Mouse (Mus musculus): ENCODE data around the gene Pakap. TPM values are rescaled to one million over a fixed set of nuclear protein-coding genes. Genes with fewer than 3 reads are reported as not detected.

The Pakap gene
- polyA plus RNA-seq, 1 experiment from 2014 or later: 1.4 TPM

DNA sequence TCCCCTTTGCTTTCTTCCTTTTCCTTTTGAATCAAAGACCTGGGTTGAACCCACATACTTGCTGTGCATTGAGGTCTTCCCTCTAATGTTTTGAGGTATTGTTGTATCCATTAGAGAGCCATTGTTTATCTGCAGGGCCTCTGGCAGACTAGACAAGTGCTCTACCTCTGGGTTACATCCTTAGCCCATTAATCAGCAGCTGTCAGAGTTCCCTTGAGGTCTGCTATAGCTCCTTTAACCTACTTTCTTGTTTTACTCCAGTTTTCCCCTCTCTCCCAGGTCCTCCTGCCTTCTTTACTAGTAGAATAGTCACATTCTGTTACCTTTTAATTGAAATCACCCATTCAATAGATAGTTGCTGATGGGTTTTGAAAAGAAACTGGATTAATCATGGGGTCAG lies 221.1 kb downstream of the Pakap start:
- ATAC-seq (ENCODE audit: insufficient read depth): no peak
- H3K4me1 ChIP-seq (replicated peaks): peaks cover 6% of the 10 kb centered on the region
- no peak overlapping the region for H3K9ac ChIP-seq
- no peak overlapping the region for H3K27ac ChIP-seq (replicated peaks)
- H3K4me2 ChIP-seq: no peak overlapping the region
- H3K36me3 ChIP-seq (replicated peaks): no peaks in the 10 kb centered on the region
- H3K4me3 ChIP-seq (replicated peaks): no peak overlapping the region
- no peaks in the 10 kb centered on the region for H3K9me3 ChIP-seq (replicated peaks)
- peaks cover 12% of the 10 kb centered on the region; the same call in 1 of the 2 replicates for H3K27me3 ChIP-seq

- peak overlapping the region; percentile 37 for H3K4me2 ChIP-seq
- H3K4me3 ChIP-seq (replicated peaks): no peak overlapping the region
- no peaks in the 10 kb centered on the region for H3K27me3 ChIP-seq
- H3K9me3 ChIP-seq (replicated peaks): no peaks in the 10 kb centered on the region
- WGBS (ENCODE audit: insufficient replicate concordance): 16% methylated on average over 8 of the region's 8 CpGs
- peak overlapping the region; percentile 61 for H3K27ac ChIP-seq (replicated peaks)
- peak; percentile 76 for ATAC-seq (ENCODE audit: insufficient read depth)
- no peaks in the 10 kb centered on the region for H3K36me3 ChIP-seq (replicated peaks)
- H3K4me1 ChIP-seq (replicated peaks): peaks cover 33% of the 10 kb centered on the region
- H3K9ac ChIP-seq: no peak overlapping the region
Measured at GRCm38 (mm10) chr4:57793989-57794388, 226.0 kb downstream of the Pakap start.

DNA sequence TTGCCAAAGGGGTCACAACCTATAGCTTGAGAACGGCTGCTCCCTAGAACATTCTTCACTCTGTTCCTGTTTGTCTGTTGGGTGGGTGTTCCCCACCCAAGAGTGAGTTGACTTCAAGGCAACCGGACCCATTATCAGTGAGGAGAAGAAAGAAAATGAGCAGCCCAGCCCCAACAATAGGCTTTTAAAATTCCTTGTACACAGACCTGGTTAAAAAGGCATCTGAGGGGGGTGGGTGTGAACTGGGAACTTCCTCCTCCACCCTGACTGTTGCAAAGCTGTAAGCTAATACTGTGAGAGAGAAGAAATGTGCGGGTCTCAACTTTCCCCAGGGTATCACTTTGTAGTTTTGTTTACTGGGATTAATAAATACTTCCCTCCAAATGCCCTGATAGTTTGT lies 226.6 kb downstream of the Pakap start:
- 17% methylated on average over 3 of the region's 3 CpGs for WGBS (ENCODE audit: insufficient replicate concordance)
- ATAC-seq (ENCODE audit: insufficient read depth): no peak
- H3K27ac ChIP-seq (replicated peaks): no peak overlapping the region

DNA sequence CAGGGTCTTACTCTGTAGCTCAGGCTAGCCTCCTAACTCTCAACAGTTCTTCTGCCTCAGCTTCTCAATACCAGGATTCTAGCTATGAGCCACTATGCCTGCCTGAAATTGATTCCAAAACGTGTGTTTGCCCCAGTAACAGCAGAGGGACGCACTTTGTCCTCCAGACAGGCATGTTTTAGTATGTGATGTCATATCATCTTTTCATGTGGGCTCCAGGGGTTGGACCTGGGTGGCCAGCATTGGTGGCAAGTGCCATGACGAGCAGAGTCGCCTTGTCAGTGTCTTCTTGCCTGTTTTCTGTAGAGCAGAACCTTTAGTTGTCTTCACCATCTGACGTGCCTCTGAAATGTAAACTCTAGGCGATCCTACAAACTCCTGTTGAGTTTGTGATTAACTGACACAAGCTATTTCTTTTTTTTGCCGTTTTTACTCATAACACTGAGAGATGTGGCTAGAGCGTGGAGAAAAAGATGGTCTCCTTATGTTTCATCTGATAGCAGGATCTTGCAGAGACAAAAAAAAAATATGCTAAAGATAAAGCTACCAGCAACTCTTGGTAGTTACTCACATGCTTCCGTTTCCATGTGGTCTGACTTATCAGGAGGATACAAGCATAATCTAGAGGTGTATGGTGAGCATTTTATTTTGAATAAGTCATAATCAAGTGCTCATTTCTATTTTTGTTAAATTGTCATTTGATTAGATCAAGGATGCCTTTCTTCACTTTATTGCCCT lies 229.7 kb downstream of the Pakap start:
- peak; percentile 44 for ATAC-seq (ENCODE audit: insufficient read depth)
- H3K4me2 ChIP-seq: peak overlapping the region; percentile 51
- no peaks in the 10 kb centered on the region for H3K9me3 ChIP-seq (replicated peaks)
- H3K36me3 ChIP-seq (replicated peaks): no peaks in the 10 kb centered on the region
- H3K9ac ChIP-seq: no peak overlapping the region
- H3K27me3 ChIP-seq: no peaks in the 10 kb centered on the region
- H3K27ac ChIP-seq (replicated peaks): peak overlapping the region; percentile 59
- peaks cover 38% of the 10 kb centered on the region for H3K4me1 ChIP-seq (replicated peaks)
- no peak overlapping the region for H3K4me3 ChIP-seq (replicated peaks)
- 18% methylated on average over 9 of the region's 9 CpGs for WGBS (ENCODE audit: insufficient replicate concordance)

More for the DNA sequence above, 226.6 kb downstream of the Pakap start:
- H3K36me3 ChIP-seq (replicated peaks): no peaks in the 10 kb centered on the region
- no peak overlapping the region for H3K4me3 ChIP-seq (replicated peaks)
- H3K27me3 ChIP-seq: no peaks in the 10 kb centered on the region
- H3K4me1 ChIP-seq (replicated peaks): peaks cover 38% of the 10 kb centered on the region
- no peaks in the 10 kb centered on the region for H3K9me3 ChIP-seq (replicated peaks)
- no peak overlapping the region for H3K9ac ChIP-seq
- no peak overlapping the region for H3K4me2 ChIP-seq

GRCm38 (mm10) chr4:57798286-57799018 lies 230.5 kb downstream of the Pakap start:
- peaks cover 38% of the 10 kb centered on the region for H3K4me1 ChIP-seq (replicated peaks)
- H3K27me3 ChIP-seq: no peaks in the 10 kb centered on the region
- H3K9ac ChIP-seq: no peak overlapping the region
- H3K27ac ChIP-seq (replicated peaks): peak overlapping the region; percentile 59
- no peaks in the 10 kb centered on the region for H3K9me3 ChIP-seq (replicated peaks)
- peak; percentile 36 for ATAC-seq (ENCODE audit: insufficient read depth)
- no peaks in the 10 kb centered on the region for H3K36me3 ChIP-seq (replicated peaks)
- WGBS (ENCODE audit: insufficient replicate concordance): 14% methylated on average over 10 of the region's 10 CpGs
- no peak overlapping the region for H3K4me3 ChIP-seq (replicated peaks)
- peak overlapping the region; percentile 51 for H3K4me2 ChIP-seq

DNA sequence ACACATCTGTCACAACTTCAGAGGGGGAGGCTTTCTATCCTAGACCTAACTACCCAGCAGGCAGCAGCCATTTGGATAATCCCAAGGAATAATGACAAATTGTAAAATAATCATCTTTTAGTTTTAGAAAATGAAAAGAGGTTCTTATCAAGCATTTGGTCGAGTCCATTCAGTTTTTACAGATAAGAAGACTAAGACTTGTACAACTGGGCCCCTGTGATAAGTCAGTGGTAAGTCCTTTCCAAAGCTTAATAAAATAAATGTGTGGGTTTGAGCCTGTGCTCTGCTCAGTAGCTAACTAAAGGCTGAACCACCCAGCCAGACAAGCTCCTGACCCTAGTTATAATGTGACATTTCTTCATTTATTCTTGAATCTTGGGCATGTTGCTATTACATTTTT lies 231.3 kb downstream of the Pakap start:
- no peaks in the 10 kb centered on the region for H3K9me3 ChIP-seq (replicated peaks)
- 9% methylated on average over 1 of the region's 1 CpGs for WGBS (ENCODE audit: insufficient replicate concordance)
- ATAC-seq (ENCODE audit: insufficient read depth): peak; percentile 53; the same call in 1 of the 2 replicates
- H3K27ac ChIP-seq (replicated peaks): peak overlapping the region; percentile 59; the same call in 1 of the 2 replicates
- H3K27me3 ChIP-seq: no peaks in the 10 kb centered on the region
- peaks cover 31% of the 10 kb centered on the region for H3K4me1 ChIP-seq (replicated peaks)
- no peak overlapping the region for H3K4me3 ChIP-seq (replicated peaks)
- H3K9ac ChIP-seq: no peak overlapping the region
- H3K36me3 ChIP-seq (replicated peaks): no peaks in the 10 kb centered on the region
- peak overlapping the region; percentile 51 for H3K4me2 ChIP-seq

GRCm38 (mm10) chr4:57801239-57801638 lies 233.3 kb downstream of the Pakap start:
- no peak overlapping the region for H3K9ac ChIP-seq
- H3K9me3 ChIP-seq (replicated peaks): no peaks in the 10 kb centered on the region
- no peak overlapping the region for H3K27ac ChIP-seq (replicated peaks)
- peaks cover 26% of the 10 kb centered on the region for H3K4me1 ChIP-seq (replicated peaks)
- no peaks in the 10 kb centered on the region for H3K36me3 ChIP-seq (replicated peaks)
- ATAC-seq (ENCODE audit: insufficient read depth): no peak
- H3K4me3 ChIP-seq (replicated peaks): no peak overlapping the region
- 66% methylated on average over 7 of the region's 7 CpGs for WGBS (ENCODE audit: insufficient replicate concordance)
- H3K27me3 ChIP-seq: no peaks in the 10 kb centered on the region
- H3K4me2 ChIP-seq: no peak overlapping the region

- no peak overlapping the region for H3K9ac ChIP-seq
- H3K4me2 ChIP-seq: no peak overlapping the region
- H3K4me3 ChIP-seq (replicated peaks): no peak overlapping the region
- peaks cover 25% of the 10 kb centered on the region for H3K4me1 ChIP-seq (replicated peaks)
- H3K27me3 ChIP-seq: no peaks in the 10 kb centered on the region
- WGBS (ENCODE audit: insufficient replicate concordance): 77% methylated on average over 5 of the region's 5 CpGs
- no peaks in the 10 kb centered on the region for H3K9me3 ChIP-seq (replicated peaks)
- H3K27ac ChIP-seq (replicated peaks): no peak overlapping the region
- no peak for ATAC-seq (ENCODE audit: insufficient read depth)
- H3K36me3 ChIP-seq (replicated peaks): no peaks in the 10 kb centered on the region
Measured at GRCm38 (mm10) chr4:57801986-57802385, 234.0 kb downstream of the Pakap start.

- H3K4me1 ChIP-seq (replicated peaks): peaks cover 21% of the 10 kb centered on the region
- H3K27me3 ChIP-seq: no peaks in the 10 kb centered on the region
- H3K9ac ChIP-seq: no peak overlapping the region
- 69% methylated on average over 3 of the region's 3 CpGs for WGBS (ENCODE audit: insufficient replicate concordance)
- no peak overlapping the region for H3K4me3 ChIP-seq (replicated peaks)
- H3K4me2 ChIP-seq: no peak overlapping the region
- no peaks in the 10 kb centered on the region for H3K36me3 ChIP-seq (replicated peaks)
- H3K27ac ChIP-seq (replicated peaks): no peak overlapping the region
- H3K9me3 ChIP-seq (replicated peaks): no peaks in the 10 kb centered on the region
- ATAC-seq (ENCODE audit: insufficient read depth): no peak
Measured at GRCm38 (mm10) chr4:57802411-57802810, 234.4 kb downstream of the Pakap start.

DNA sequence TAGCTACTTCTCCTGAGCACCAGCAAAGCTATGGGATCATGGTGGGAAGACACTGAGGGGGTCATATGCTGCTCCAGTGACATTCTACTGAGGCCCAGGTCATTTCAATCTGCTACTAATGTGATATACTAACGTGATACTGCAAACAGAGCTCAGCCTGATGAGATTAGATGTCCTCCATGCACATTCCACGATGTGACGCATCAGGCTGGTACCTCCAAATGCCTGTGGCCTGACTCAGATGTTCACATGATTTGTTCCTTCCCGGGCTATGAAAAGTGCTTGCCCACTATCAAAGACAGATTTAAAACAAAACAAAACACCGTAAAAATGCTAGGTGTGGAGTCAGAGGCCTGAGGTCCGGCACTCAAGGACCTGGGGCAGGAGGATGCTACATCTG lies 236.9 kb downstream of the Pakap start:
- no peaks in the 10 kb centered on the region; the same call in 1 of the 2 replicates for H3K4me1 ChIP-seq (replicated peaks)
- H3K27me3 ChIP-seq: no peaks in the 10 kb centered on the region
- H3K4me2 ChIP-seq: no peak overlapping the region
- WGBS (ENCODE audit: insufficient replicate concordance): 72% methylated on average over 6 of the region's 6 CpGs
- H3K36me3 ChIP-seq (replicated peaks): no peaks in the 10 kb centered on the region
- no peak overlapping the region for H3K9ac ChIP-seq
- H3K27ac ChIP-seq (replicated peaks): no peak overlapping the region
- H3K9me3 ChIP-seq (replicated peaks): no peaks in the 10 kb centered on the region
- ATAC-seq (ENCODE audit: insufficient read depth): no peak
- H3K4me3 ChIP-seq (replicated peaks): no peak overlapping the region

DNA sequence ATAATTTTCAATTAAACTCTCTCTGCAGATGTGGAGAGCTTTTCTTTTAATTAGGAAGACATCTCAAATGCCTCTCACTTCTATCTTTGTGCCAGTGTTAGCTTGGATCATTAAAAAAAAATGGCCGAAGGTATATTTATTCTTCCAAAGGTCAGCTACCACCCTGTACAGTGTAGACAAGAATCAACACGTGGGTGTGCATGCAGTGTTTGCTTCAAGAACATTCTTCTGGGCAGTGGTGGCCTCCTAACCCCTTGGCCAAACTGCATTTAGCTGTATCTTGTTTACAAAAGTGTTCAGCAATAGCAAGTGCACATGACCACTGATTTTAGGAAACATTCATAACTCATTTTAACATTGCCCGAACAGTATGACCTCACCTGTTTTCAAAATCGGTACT lies 241.5 kb downstream of the Pakap start:
- no peaks in the 10 kb centered on the region for H3K9me3 ChIP-seq (replicated peaks)
- H3K36me3 ChIP-seq (replicated peaks): no peaks in the 10 kb centered on the region
- H3K4me2 ChIP-seq: no peak overlapping the region
- no peak overlapping the region for H3K27ac ChIP-seq (replicated peaks)
- WGBS (ENCODE audit: insufficient replicate concordance): 64% methylated on average over 4 of the region's 4 CpGs
- no peak overlapping the region for H3K4me3 ChIP-seq (replicated peaks)
- no peaks in the 10 kb centered on the region for H3K27me3 ChIP-seq
- peaks cover 9% of the 10 kb centered on the region for H3K4me1 ChIP-seq (replicated peaks)
- H3K9ac ChIP-seq: no peak overlapping the region
- ATAC-seq (ENCODE audit: insufficient read depth): peak; percentile 72

All from liver, embryonic 15.5 days (tissue).